Mouse (Mus musculus) limb, embryonic 12.5 days (tissue): ENCODE results near the gene Mtr. TPM values are rescaled to one million over a fixed set of nuclear protein-coding genes. Genes with fewer than 3 reads are reported as not detected.

ENCODE experiments used
- ATAC-seq: fragments of 200-750 bp; cut with Nextera tagmentation; 2 replicates; pipeline ENCODE4 v1.8.0; 2017; ENCODE audit warnings: low read depth, moderate TSS enrichment; ENCODE audit not compliant: insufficient number of reproducible peaks, insufficient read depth, low FRiP score, low TSS enrichment
- H3K27ac ChIP-seq: fragments of 300-500 bp; sonication (generic); 2 replicates; pipeline ENCODE4 v1.5.1; 2016; ENCODE audit warnings: mild to moderate bottlenecking, moderate library complexity
- H3K27me3 ChIP-seq: fragments of 300-500 bp; sonication (generic); 2 replicates; pipeline ENCODE4 v1.6.1; 2016; ENCODE audit warnings: mild to moderate bottlenecking, moderate library complexity
- H3K36me3 ChIP-seq: fragments of 300-500 bp; sonication (generic); 2 replicates; pipeline ENCODE4 v1.6.1; 2016; ENCODE audit warnings: mild to moderate bottlenecking, moderate library complexity
- H3K4me1 ChIP-seq: fragments of 300-500 bp; sonication (generic); replicated peaks from 2 replicates; pipeline ENCODE4 v1.6.1; 2016
- H3K4me2 ChIP-seq: fragments of 300-500 bp; sonication (generic); 2 replicates; pipeline ENCODE4 v1.6.1; 2016; ENCODE audit warnings: mild to moderate bottlenecking, moderate library complexity
- H3K4me3 ChIP-seq: fragments of 300-500 bp; sonication (generic); replicated peaks from 2 replicates; pipeline ENCODE4 v1.5.1; 2016; ENCODE audit warnings: mild to moderate bottlenecking
- H3K9ac ChIP-seq: fragments of 300-500 bp; sonication (generic); replicated peaks from 2 replicates; pipeline ENCODE4 v1.6.1; 2016; ENCODE audit warnings: mild to moderate bottlenecking, moderate library complexity
- H3K9me3 ChIP-seq: fragments of 300-500 bp; sonication (generic); 2 replicates; pipeline ENCODE4 v1.6.1; 2016; ENCODE audit warnings: mild to moderate bottlenecking, moderate library complexity
- WGBS: fragments of 180-500 bp; shearing (Covaris S2); methylation state at CpG from one replicate; pipeline ENCODE4 v1.1.7; 2016; 5-methylcytosine and 5-hydroxymethylcytosine counted together
- polyA plus RNA-seq: library from polyadenylated mRNA; unstranded; fragments of >200 nt; fragmentation: Nextera tagmentation; extraction: Ambion mirVana; gene quantifications from 2 replicates; pipeline ENCODE4 v1.2.1, GENCODE M21; 2016

The Mtr gene
- polyA plus RNA-seq, 1 experiment from 2014 or later: 24.5 TPM

GRCm38 (mm10) chr13:12194942-12195662 is 62.8 kb downstream of the Mtr start:
- Histone ChIP-seq H3K9ac (no peak overlapping the region), H3K4me2 (no peak overlapping the region), H3K4me3 (no peak overlapping the region), H3K36me3 (peaks cover 83% of the 10 kb centered on the region), H3K27ac (no peak overlapping the region), H3K4me1 (no peaks in the 10 kb centered on the region), H3K27me3 (no peaks in the 10 kb centered on the region), H3K9me3 (no peaks in the 10 kb centered on the region)
- WGBS: 87% methylated on average over 12 of the region's 12 CpGs
- no peak for ATAC-seq

- Histone ChIP-seq H3K9ac (no peak overlapping the region), H3K36me3 (peaks cover 80% of the 10 kb centered on the region), H3K27me3 (no peaks in the 10 kb centered on the region), H3K9me3 (no peaks in the 10 kb centered on the region), H3K4me1 (no peaks in the 10 kb centered on the region), H3K4me3 (no peak overlapping the region), H3K27ac (no peak overlapping the region), H3K4me2 (no peak overlapping the region)
- no peak for ATAC-seq
- 96% methylated on average over 11 of the region's 11 CpGs for WGBS
Measured at GRCm38 (mm10) chr13:12189219-12189618, 68.7 kb downstream of the Mtr start.

- Histone ChIP-seq H3K4me3 (no peak overlapping the region), H3K27ac (no peak overlapping the region), H3K9me3 (no peaks in the 10 kb centered on the region), H3K9ac (no peak overlapping the region), H3K4me2 (no peak overlapping the region), H3K4me1 (no peaks in the 10 kb centered on the region), H3K36me3 (peaks cover 77% of the 10 kb centered on the region), H3K27me3 (no peaks in the 10 kb centered on the region)
- 89% methylated on average over 11 of the region's 11 CpGs for WGBS
- no peak for ATAC-seq
Measured at GRCm38 (mm10) chr13:12188804-12189203, 69.1 kb downstream of the Mtr start.

GRCm38 (mm10) chr13:12179481-12179880 is 78.4 kb downstream of the Mtr start:
- peaks cover 7% of the 10 kb centered on the region; the same call in 1 of the 2 replicates for H3K36me3 ChIP-seq
- no peak overlapping the region for H3K27ac ChIP-seq
- H3K27me3 ChIP-seq: no peaks in the 10 kb centered on the region
- no peaks in the 10 kb centered on the region; the same call in 1 of the 2 replicates for H3K4me1 ChIP-seq
- H3K4me2 ChIP-seq: no peak overlapping the region
- H3K9me3 ChIP-seq: no peaks in the 10 kb centered on the region
- no peak for ATAC-seq
- WGBS: 62% methylated on average over 8 of the region's 8 CpGs
- no peak overlapping the region for H3K4me3 ChIP-seq
- H3K9ac ChIP-seq: no peak overlapping the region

GRCm38 (mm10) chr13:12176761-12177160 is 81.2 kb downstream of the Mtr start:
- WGBS: 15% methylated on average over 3 of the region's 3 CpGs
- H3K9me3 ChIP-seq: no peaks in the 10 kb centered on the region

GRCm38 (mm10) chr13:12175988-12176736 is 81.8 kb downstream of the Mtr start:
- Histone ChIP-seq H3K9ac (no peak overlapping the region), H3K4me3 (0 out of 2 replicates have a peak overlapping the region, but pooled peaks have one; percentile 12), H3K27ac (no peak overlapping the region), H3K9me3 (no peaks in the 10 kb centered on the region), H3K4me1 (no peaks in the 10 kb centered on the region; the same call in 1 of the 2 replicates), H3K36me3 (no peaks in the 10 kb centered on the region), H3K4me2 (peak overlapping the region; percentile 35), H3K27me3 (no peaks in the 10 kb centered on the region)
- ATAC-seq: no peak
- WGBS: 30% methylated on average over 16 of the region's 16 CpGs

More at GRCm38 (mm10) chr13:12176761-12177160, 81.2 kb downstream of the Mtr start:
- Histone ChIP-seq H3K27ac (no peak overlapping the region), H3K36me3 (no peaks in the 10 kb centered on the region), H3K27me3 (no peaks in the 10 kb centered on the region), H3K4me3 (0 out of 2 replicates have a peak overlapping the region, but pooled peaks have one; percentile 12), H3K9ac (no peak overlapping the region), H3K4me2 (peak overlapping the region; percentile 35), H3K4me1 (no peaks in the 10 kb centered on the region; the same call in 1 of the 2 replicates)
- ATAC-seq: 0 out of 2 replicates have a peak, but pooled peaks have one; percentile 43

- H3K36me3 ChIP-seq: no peaks in the 10 kb centered on the region
- H3K9ac ChIP-seq: no peak overlapping the region
- H3K4me1 ChIP-seq: no peaks in the 10 kb centered on the region
- ATAC-seq: no peak
- H3K4me3 ChIP-seq: no peak overlapping the region
- WGBS: 81% methylated on average over 9 of the region's 9 CpGs
- no peak overlapping the region for H3K4me2 ChIP-seq
- H3K27ac ChIP-seq: no peak overlapping the region
- no peaks in the 10 kb centered on the region for H3K27me3 ChIP-seq
- H3K9me3 ChIP-seq: no peaks in the 10 kb centered on the region
Measured at GRCm38 (mm10) chr13:12167276-12167675, 90.6 kb downstream of the Mtr start.

- no peak for ATAC-seq
- no peak overlapping the region for H3K9ac ChIP-seq
- H3K4me1 ChIP-seq: no peaks in the 10 kb centered on the region
- H3K4me3 ChIP-seq: no peak overlapping the region
- no peaks in the 10 kb centered on the region for H3K27me3 ChIP-seq
- no peak overlapping the region for H3K27ac ChIP-seq
- H3K36me3 ChIP-seq: no peaks in the 10 kb centered on the region
- no peaks in the 10 kb centered on the region for H3K9me3 ChIP-seq
- 44% methylated on average over 6 of the region's 6 CpGs for WGBS
- H3K4me2 ChIP-seq: no peak overlapping the region
Measured at GRCm38 (mm10) chr13:12166386-12166785, 91.5 kb downstream of the Mtr start.

GRCm38 (mm10) chr13:12165461-12166058 is 92.4 kb downstream of the Mtr start:
- no peaks in the 10 kb centered on the region for H3K9me3 ChIP-seq
- H3K4me1 ChIP-seq: no peaks in the 10 kb centered on the region
- H3K4me2 ChIP-seq: no peak overlapping the region
- H3K4me3 ChIP-seq: no peak overlapping the region
- no peak for ATAC-seq
- no peak overlapping the region for H3K9ac ChIP-seq
- no peak overlapping the region for H3K27ac ChIP-seq
- no peaks in the 10 kb centered on the region for H3K36me3 ChIP-seq
- no peaks in the 10 kb centered on the region for H3K27me3 ChIP-seq
- 68% methylated on average over 8 of the region's 8 CpGs for WGBS

- ATAC-seq: no peak
- Histone ChIP-seq H3K27me3 (no peaks in the 10 kb centered on the region), H3K9ac (no peak overlapping the region), H3K4me2 (no peak overlapping the region), H3K4me3 (no peak overlapping the region), H3K9me3 (no peaks in the 10 kb centered on the region), H3K4me1 (peaks cover 6% of the 10 kb centered on the region; the same call in 1 of the 2 replicates), H3K27ac (no peak overlapping the region), H3K36me3 (no peaks in the 10 kb centered on the region)
- 88% methylated on average over 4 of the region's 4 CpGs for WGBS
Measured at GRCm38 (mm10) chr13:12162457-12162856, 95.5 kb downstream of the Mtr start.

- H3K9ac ChIP-seq: no peak overlapping the region
- 80% methylated on average over 3 of the region's 3 CpGs for WGBS
- H3K4me1 ChIP-seq: peaks cover 6% of the 10 kb centered on the region; the same call in 1 of the 2 replicates
- H3K36me3 ChIP-seq: no peaks in the 10 kb centered on the region
- H3K27ac ChIP-seq: no peak overlapping the region
- H3K4me2 ChIP-seq: no peak overlapping the region
- no peak overlapping the region for H3K4me3 ChIP-seq
- no peaks in the 10 kb centered on the region for H3K27me3 ChIP-seq
- no peaks in the 10 kb centered on the region for H3K9me3 ChIP-seq
- no peak for ATAC-seq
Measured at GRCm38 (mm10) chr13:12160121-12160475, 97.8 kb downstream of the Mtr start.
